Mouse (Mus musculus) testis, adult 2 months (tissue): ENCODE measurements around the gene Ccdc58. TPM values are rescaled to one million over a fixed set of nuclear protein-coding genes. Genes with fewer than 3 reads are reported as not detected.
"Not testable (repeated sequence)": the region's sequence is repeated elsewhere in the genome, so short reads cannot be mapped to it uniquely, and the experiment has no call there.

ENCODE experiments used
- H3K27ac ChIP-seq: fragments of 200-500 bp; 2 replicates; pipeline ENCODE4 v1.5.1; 2012; ENCODE audit warnings: low read depth, low read length; ENCODE audit not compliant: control insufficient read depth, insufficient read depth
- H3K27me3 ChIP-seq: fragments of 200-500 bp; 2 replicates; pipeline ENCODE4 v1.6.1; 2012; ENCODE audit warnings: mild to moderate bottlenecking, low read length, moderate library complexity; ENCODE audit not compliant: control insufficient read depth, insufficient read depth
- H3K36me3 ChIP-seq: fragments of 200-500 bp; 2 replicates; pipeline ENCODE4 v1.6.1; 2012; ENCODE audit warnings: mild to moderate bottlenecking, low read length; ENCODE audit not compliant: control insufficient read depth, insufficient read depth
- H3K4me1 ChIP-seq: fragments of 200-500 bp; 2 replicates; pipeline ENCODE4 v1.6.1; 2012; ENCODE audit warnings: low read length; ENCODE audit not compliant: control insufficient read depth, insufficient read depth
- H3K4me3 ChIP-seq: fragments of 200-500 bp; 2 replicates; pipeline ENCODE4 v1.5.1; 2012; ENCODE audit warnings: low read depth, mild to moderate bottlenecking, low read length, moderate library complexity, mixed read lengths; ENCODE audit not compliant: control insufficient read depth
- CTCF ChIP-seq: fragments of 200-500 bp; IDR thresholded peaks from 2 replicates; pipeline ENCODE4 v1.5.1; 2012; ENCODE audit warnings: low read depth, mild to moderate bottlenecking, inconsistent platforms, low read length, moderate library complexity; ENCODE audit not compliant: control insufficient read depth, insufficient read depth, insufficient replicate concordance
- POLR2A ChIP-seq: fragments of 200-500 bp; IDR thresholded peaks from 2 replicates; pipeline ENCODE4 v1.6.1; 2012; ENCODE audit warnings: low read depth, mild to moderate bottlenecking, inconsistent platforms, low read length, moderate library complexity; ENCODE audit not compliant: control insufficient read depth
- polyA plus RNA-seq: library from polyadenylated mRNA; depleted of rRNA; stranded (reverse); fragments of >200 nt; gene quantifications from 2 replicates; pipeline ENCODE4 v1.2.3, GENCODE M21; 2012; rRNA removed

Gene Ccdc58
- polyA plus RNA-seq, 1 experiment, result 13.0 TPM

DNA sequence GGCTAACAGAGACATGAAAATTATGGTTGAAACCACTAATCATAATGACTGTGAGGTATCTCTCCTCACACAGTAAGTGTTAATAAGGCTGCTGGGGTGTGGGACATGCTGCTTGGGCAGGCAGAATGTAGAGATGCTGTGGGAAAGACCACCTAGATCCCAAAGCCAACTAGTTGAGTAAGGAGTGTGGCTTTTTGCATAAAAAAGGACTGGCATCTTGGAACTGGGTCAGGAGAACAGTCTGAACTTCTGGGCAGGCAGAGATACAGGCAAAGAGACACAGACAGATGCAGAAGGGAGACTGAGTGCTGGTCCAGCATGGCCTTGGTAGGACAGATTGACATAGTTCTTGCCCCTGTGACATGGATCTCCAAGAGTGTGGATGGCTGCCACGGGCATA lies 30.0 kb downstream of the Ccdc58 start:
- TF ChIP-seq CTCF (no peak), POLR2A (no peak)
- Histone ChIP-seq H3K36me3 (no peaks in the 10 kb centered on the region), H3K4me1 (no peaks in the 10 kb centered on the region), H3K27me3 (no peaks in the 10 kb centered on the region), H3K4me3 (no peak overlapping the region), H3K27ac (no peak overlapping the region)

DNA sequence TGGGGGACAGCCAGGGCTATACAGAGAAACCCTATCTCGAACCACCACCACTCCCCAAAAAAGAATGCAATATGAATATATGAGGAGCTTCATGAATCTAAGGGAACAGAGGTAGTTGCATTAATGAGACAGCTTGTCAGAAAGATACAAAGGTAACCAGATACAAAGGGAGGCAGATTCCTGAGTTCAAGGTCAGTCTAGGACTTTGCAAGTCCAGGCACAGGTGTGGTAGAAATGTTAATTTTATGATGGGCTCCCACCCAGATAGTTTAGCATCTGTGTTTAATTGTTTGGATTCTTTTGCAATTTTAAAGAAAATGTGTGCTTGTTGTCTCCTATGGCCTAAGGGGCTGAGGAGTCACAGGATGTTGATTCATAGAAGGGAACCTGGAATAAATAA lies 30.7 kb downstream of the Ccdc58 start:
- Histone ChIP-seq H3K27ac (no peak overlapping the region), H3K27me3 (no peaks in the 10 kb centered on the region), H3K36me3 (no peaks in the 10 kb centered on the region), H3K4me3 (no peak overlapping the region), H3K4me1 (no peaks in the 10 kb centered on the region)
- TF ChIP-seq CTCF (no peak), POLR2A (no peak)

DNA sequence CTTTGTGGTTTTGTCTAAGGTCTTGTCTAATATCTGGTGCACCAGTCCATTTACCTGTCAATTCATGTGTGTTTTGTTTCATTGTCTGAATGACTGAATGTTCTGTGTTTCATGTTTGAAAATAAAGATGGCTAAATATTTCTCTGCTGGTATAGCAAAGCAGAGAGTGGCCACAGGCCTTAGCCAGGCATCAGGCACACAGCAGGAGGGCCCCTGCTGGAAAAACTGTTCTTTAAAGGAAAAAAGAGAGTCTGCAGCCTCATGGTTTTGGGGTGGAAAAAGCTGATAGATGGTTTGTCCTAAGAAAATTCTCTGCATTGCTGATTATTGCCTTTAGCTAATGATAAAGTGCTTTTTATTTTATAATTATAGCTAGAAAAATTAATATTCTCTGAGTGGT lies 40.0 kb downstream of the Ccdc58 start:
- not testable (repeated sequence) for H3K4me3 ChIP-seq, H3K4me1 ChIP-seq, H3K36me3 ChIP-seq, H3K27ac ChIP-seq, H3K27me3 ChIP-seq

DNA sequence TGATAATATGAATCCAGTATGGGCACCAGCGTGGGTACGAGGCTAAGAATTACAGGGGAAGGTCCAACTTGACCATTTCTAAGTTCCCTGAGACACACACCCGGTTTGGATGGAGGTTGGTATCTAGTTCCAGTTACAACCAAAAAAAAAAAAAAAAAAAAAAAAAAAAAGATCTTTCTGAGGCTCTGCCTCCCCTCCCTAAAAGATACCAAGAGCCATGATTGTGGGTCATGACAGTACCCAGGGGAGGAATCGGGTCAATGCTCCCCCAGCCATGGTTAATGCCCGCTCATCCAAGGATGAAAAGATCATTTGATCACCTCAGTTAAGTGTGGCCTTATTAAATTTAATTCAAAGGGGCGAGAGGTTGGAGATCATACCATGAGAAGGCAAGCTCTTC lies 44.3 kb downstream of the Ccdc58 start:
- H3K27me3 ChIP-seq, H3K27ac ChIP-seq, H3K4me1 ChIP-seq, H3K4me3 ChIP-seq, H3K36me3 ChIP-seq: not testable (repeated sequence)

DNA sequence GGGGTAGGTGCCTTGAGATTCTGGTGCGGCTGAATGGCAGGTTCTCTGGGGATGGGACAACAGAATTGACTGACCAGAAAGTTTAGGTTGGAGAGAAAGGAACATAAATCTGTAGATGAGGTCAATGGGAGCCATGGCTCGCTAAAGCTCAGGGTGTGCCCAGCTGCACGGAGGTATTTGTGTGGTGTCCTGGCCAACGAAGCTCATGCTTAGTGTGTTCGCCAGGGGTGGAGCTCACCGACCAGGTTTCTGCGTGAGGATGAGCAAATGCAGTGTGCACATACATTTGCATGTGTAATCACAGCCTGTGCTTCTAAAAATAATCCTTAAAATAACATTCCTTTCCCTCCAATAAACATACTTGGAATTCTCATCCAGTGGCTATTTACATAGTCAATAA lies 56.6 kb downstream of the Ccdc58 start:
- Histone ChIP-seq H3K27me3 (no peaks in the 10 kb centered on the region), H3K4me3 (no peak overlapping the region), H3K27ac (no peak overlapping the region), H3K4me1 (no peaks in the 10 kb centered on the region), H3K36me3 (no peaks in the 10 kb centered on the region)
- TF ChIP-seq CTCF, result no peak
- TF ChIP-seq POLR2A, result no peak

DNA sequence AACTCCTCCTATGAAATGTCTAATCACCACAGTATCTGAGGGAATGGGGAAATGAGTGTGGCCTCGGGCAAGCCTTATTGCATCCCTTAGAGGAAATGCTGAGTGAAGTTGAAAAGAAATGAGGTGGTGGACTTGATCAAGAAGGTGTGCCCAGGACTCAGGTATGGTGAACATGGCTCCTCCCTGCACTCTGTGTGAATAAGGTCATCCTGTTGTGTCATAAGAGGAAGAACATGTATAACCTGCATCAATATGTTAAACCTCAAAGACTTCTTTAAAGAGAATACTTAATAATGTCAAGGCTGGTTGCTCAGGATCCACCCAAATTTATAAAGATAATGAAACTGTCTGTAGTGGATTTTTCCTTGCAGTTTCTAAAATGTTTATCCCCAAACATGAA lies 59.7 kb downstream of the Ccdc58 start, which contains the start of gene Csta1:
Gene Csta1 (minus strand): TSS at position 101 of the 400 bp plus-strand sequence.
- Histone ChIP-seq H3K4me1 (no peaks in the 10 kb centered on the region), H3K36me3 (no peaks in the 10 kb centered on the region), H3K27ac (no peak within 1 kb of the TSS), H3K4me3 (no peak within 1 kb of the TSS), H3K27me3 (no peaks in the 10 kb centered on the region)
- no peak for TF ChIP-seq CTCF
- TF ChIP-seq POLR2A, result no peak

DNA sequence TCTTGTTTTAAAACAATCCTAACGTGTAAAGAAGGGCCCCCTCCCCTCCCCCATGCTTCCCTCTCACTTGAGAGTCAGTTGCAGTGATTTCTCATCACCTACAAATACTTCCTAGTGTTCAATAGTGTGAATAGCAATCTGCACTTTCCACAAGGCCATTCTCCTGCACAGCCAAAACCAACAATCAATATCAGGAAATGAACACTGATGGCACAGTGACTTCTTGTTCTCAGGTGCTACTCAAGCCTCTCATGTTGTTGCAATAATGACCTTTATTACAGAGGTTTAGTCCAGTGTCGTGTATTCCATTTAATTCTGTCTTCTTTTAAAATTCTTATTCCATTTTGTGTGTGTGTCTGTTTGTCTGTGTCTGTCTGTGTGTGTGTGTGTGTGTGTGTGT lies 66.7 kb downstream of the Ccdc58 start:
- H3K4me3 ChIP-seq, result no peak overlapping the region
- H3K4me1 ChIP-seq, result no peaks in the 10 kb centered on the region
- TF ChIP-seq POLR2A (no peak), CTCF (no peak)
- H3K27me3 ChIP-seq, result no peaks in the 10 kb centered on the region
- H3K36me3 ChIP-seq, result no peaks in the 10 kb centered on the region
- H3K27ac ChIP-seq, result no peak overlapping the region

Other genes starting within 250 kb of the Ccdc58 start
- 0.27 and 0.34 TPM in 2 replicates for gene Parp14, start 200.1 kb upstream of the Ccdc58 start, polyA plus RNA-seq
- gene Parp9, start 133.2 kb upstream of the Ccdc58 start, polyA plus RNA-seq, result 0.38 and 0.60 TPM in 2 replicates
- gene Dtx3l, start 132.5 kb upstream of the Ccdc58 start, polyA plus RNA-seq, result 0.44 and 0.59 TPM in 2 replicates
- 10.6 and 13.7 TPM in 2 replicates for gene Kpna1, start 92.9 kb upstream of the Ccdc58 start, polyA plus RNA-seq
- 1.1 and 1.2 TPM in 2 replicates for gene Wdr5b, start 30.5 kb upstream of the Ccdc58 start, polyA plus RNA-seq
- gene Fam162a, start 91 bp upstream of the Ccdc58 start, polyA plus RNA-seq, result 73.0 and 88.5 TPM in 2 replicates
- not detected in 2 replicates for gene Csta1, start 59.6 kb downstream of the Ccdc58 start, polyA plus RNA-seq
- 0.52 and 0.64 TPM in 2 replicates for gene Stfa2l1, start 85.1 kb downstream of the Ccdc58 start, polyA plus RNA-seq
- not detected in 2 replicates for gene Gm5483, start 112.5 kb downstream of the Ccdc58 start, polyA plus RNA-seq
- 2.2 TPM in 1 of 2 replicates, not detected in the other for gene Gm5416, start 138.7 kb downstream of the Ccdc58 start, polyA plus RNA-seq
- gene 2010005H15Rik, start 149.8 kb downstream of the Ccdc58 start, polyA plus RNA-seq, result not detected in 2 replicates
- not detected in 2 replicates for gene Stfa1, start 205.3 kb downstream of the Ccdc58 start, polyA plus RNA-seq